Mouse (Mus musculus): Measurements from ENCODE around the gene Hpgd.

GRCm38 (mm10) chr8:56294373-56294877 is at the start of gene Hpgd:
- no peak for TF ChIP-seq CTCF (IDR thresholded peaks at IDR 0.05; ENCODE audit: control insufficient read depth, insufficient read depth, insufficient replicate concordance, low read depth, low read length)
- TF ChIP-seq POLR2A (IDR thresholded peaks at IDR 0.05; ENCODE audit: control insufficient read depth, low read depth, low read length) = 0 out of 2 replicates have a peak, but pooled peaks have one; percentile 32
